Mouse (Mus musculus): ENCODE measurements around the gene C530008M17Rik. TPM values are rescaled to one million over a fixed set of nuclear protein-coding genes. Genes with fewer than 3 reads are reported as not detected.

Gene C530008M17Rik
- polyA plus RNA-seq, 1 experiment from 2014 or later, result 11.1 TPM

DNA sequence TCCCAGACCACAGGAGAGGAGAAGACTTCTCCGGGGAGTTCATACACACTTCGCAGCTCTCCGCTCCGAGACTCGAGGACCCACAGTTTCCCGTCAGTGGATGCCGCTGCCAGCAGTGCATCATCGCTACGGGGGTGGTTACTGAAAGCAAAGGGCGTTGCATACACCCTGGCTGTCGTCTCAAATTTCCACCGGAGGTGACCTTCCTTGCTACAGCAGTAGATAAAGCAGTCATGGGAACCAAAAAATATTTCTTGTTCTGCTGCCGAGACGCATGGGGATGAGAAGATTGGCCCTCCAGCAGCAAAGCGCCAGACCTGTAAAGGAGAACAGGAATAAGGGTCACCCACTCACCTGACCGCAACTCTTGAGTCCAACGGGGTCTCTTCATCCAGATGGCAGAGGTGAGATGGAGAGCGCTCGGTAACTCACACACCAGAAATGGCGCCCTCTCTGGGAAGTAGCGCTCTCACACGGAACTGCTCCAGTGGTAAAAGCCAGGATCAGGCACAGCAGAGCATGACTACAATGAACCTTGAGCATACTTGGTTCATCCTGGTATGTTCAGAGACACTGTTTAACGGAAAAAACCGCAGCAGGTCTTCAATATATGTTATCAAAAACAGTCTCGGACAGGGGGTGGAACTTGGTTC, 219.9 kb downstream of the C530008M17Rik start:
- H3K9me3 ChIP-seq (ENCODE audit: control insufficient read depth, low read length), result no peaks in the 10 kb centered on the region
- 0 out of 2 replicates have a peak, but pooled peaks cover 2% of the 10 kb centered on the region for H3K36me3 ChIP-seq (ENCODE audit: control insufficient read depth, insufficient read depth, low read length)
- H3K27me3 ChIP-seq (replicated peaks; ENCODE audit: control insufficient read depth, insufficient read depth, low read length), result no peaks in the 10 kb centered on the region
- WGBS, result 89% methylated on average over 25 of the region's 25 CpGs
- no peak overlapping the region for H3K9ac ChIP-seq (ENCODE audit: low read depth, low read length)
- no peak overlapping the region for H3K27ac ChIP-seq (ENCODE audit: low read length)
- no peak overlapping the region for H3K4me3 ChIP-seq (ENCODE audit: low read length)
- H3K4me1 ChIP-seq (ENCODE audit: control insufficient read depth, insufficient read depth, low read length), result no peaks in the 10 kb centered on the region
- H3K4me2 ChIP-seq (ENCODE audit: low read depth, low read length), result no peak overlapping the region
- no peak for ATAC-seq

DNA sequence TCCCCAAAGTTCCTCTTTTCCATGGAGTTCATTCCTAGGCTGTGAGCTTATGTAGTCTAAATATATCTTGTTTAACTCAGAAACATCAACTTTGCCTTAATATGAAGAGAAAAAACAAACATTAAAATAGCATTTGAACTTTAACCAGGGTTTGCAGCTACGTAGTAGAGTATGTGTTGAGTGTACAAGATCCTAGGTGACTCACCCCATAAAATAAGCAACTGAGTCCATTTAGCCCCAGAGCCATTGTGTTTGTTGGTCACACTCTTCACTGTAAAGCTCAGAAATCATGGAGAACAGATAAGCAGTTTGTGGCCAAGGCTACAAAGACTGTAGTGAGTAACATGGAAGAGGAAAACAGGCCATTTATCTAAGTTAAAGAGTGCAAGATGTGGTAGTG, 227.8 kb downstream of the C530008M17Rik start:
- no peak overlapping the region for H3K4me2 ChIP-seq (ENCODE audit: low read depth, low read length)
- WGBS, result 81% methylated on average over 1 of the region's 1 CpGs
- H3K9me3 ChIP-seq (ENCODE audit: control insufficient read depth, low read length), result no peaks in the 10 kb centered on the region
- H3K9ac ChIP-seq (ENCODE audit: low read depth, low read length), result no peak overlapping the region
- no peak overlapping the region for H3K4me3 ChIP-seq (ENCODE audit: low read length)
- H3K36me3 ChIP-seq (ENCODE audit: control insufficient read depth, insufficient read depth, low read length), result peaks cover 3% of the 10 kb centered on the region; the same call in 1 of the 2 replicates
- ATAC-seq, result no peak
- no peaks in the 10 kb centered on the region for H3K4me1 ChIP-seq (ENCODE audit: control insufficient read depth, insufficient read depth, low read length)
- no peaks in the 10 kb centered on the region for H3K27me3 ChIP-seq (replicated peaks; ENCODE audit: control insufficient read depth, insufficient read depth, low read length)
- H3K27ac ChIP-seq (ENCODE audit: low read length), result no peak overlapping the region

DNA sequence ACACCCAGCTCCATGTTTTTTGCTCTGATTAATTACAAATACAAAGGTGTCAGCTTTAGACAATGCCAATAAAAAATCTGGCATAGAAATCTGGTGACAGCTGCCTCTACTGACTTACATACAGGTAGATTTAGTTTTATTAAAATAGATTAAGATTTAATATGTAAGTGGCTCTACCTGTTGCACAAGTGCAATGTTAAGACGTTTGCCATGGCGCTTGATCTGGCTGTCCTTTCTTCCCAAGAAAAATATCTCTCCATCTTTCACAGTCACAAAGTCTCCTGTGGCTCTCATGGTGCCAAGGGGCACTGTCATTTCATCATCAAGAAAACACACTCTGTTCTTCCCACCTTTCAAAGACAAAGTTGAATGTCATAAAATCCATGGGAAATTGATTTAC, 230.7 kb downstream of the C530008M17Rik start:
- no peak for ATAC-seq
- no peak overlapping the region for H3K4me2 ChIP-seq (ENCODE audit: low read depth, low read length)
- H3K27ac ChIP-seq (ENCODE audit: low read length), result no peak overlapping the region
- no peaks in the 10 kb centered on the region for H3K4me1 ChIP-seq (ENCODE audit: control insufficient read depth, insufficient read depth, low read length)
- H3K27me3 ChIP-seq (replicated peaks; ENCODE audit: control insufficient read depth, insufficient read depth, low read length), result no peaks in the 10 kb centered on the region
- no peak overlapping the region for H3K9ac ChIP-seq (ENCODE audit: low read depth, low read length)
- no peak overlapping the region for H3K4me3 ChIP-seq (ENCODE audit: low read length)
- no peaks in the 10 kb centered on the region for H3K9me3 ChIP-seq (ENCODE audit: control insufficient read depth, low read length)
- WGBS, result 91% methylated on average over 2 of the region's 2 CpGs
- H3K36me3 ChIP-seq (ENCODE audit: control insufficient read depth, insufficient read depth, low read length), result peaks cover 3% of the 10 kb centered on the region; the same call in 1 of the 2 replicates

DNA sequence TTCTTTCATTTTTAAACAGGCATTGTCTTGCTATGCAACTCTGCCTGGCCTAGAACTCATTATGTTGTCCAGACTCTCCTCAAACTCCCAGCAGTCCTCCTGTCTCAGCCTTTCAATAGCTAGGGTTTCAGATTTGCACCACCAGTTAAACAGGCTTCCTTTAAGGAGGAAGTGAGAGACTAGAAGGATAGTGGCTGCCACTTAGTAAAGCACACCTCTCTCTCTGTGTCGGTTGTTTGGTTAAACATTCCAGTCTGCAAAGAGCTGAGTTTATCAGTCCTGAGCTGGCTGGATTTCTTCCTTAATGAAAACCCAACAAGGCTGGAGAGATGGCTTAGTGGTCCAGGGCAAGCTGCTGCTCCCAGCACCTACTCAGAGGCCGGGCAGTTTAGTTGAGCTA, 236.3 kb downstream of the C530008M17Rik start:
- Histone ChIP-seq H3K27ac (ENCODE audit: low read length) (no peak overlapping the region), H3K4me1 (ENCODE audit: control insufficient read depth, insufficient read depth, low read length) (no peaks in the 10 kb centered on the region), H3K9me3 (ENCODE audit: control insufficient read depth, low read length) (no peaks in the 10 kb centered on the region), H3K36me3 (ENCODE audit: control insufficient read depth, insufficient read depth, low read length) (no peaks in the 10 kb centered on the region), H3K27me3 (replicated peaks; ENCODE audit: control insufficient read depth, insufficient read depth, low read length) (no peaks in the 10 kb centered on the region), H3K4me2 (ENCODE audit: low read depth, low read length) (no peak overlapping the region), H3K9ac (ENCODE audit: low read depth, low read length) (no peak overlapping the region), H3K4me3 (ENCODE audit: low read length) (no peak overlapping the region)
- WGBS, result 50% methylated on average over 2 of the region's 2 CpGs
- ATAC-seq, result no peak

DNA sequence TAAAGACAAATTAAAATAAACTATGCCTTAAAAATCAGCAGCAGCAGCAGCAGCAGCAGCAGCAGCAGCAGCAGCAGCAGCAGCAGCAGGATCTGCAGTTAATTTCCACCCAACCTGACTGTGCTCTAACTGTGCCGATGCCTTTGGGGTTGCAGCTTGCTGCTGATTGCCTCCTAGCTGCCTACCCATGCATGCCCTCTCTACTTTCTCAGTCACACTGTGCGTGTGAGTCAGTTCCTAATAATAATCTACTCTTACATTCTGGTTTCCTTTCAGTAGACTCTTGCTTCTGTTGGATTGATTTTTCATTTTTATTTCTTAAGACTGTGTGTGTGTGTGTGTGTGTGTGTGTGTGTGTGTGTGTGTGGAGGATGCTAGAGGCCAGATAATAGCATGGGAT, 236.8 kb downstream of the C530008M17Rik start:
- Histone ChIP-seq H3K4me1 (ENCODE audit: control insufficient read depth, insufficient read depth, low read length) (no peaks in the 10 kb centered on the region), H3K9ac (ENCODE audit: low read depth, low read length) (no peak overlapping the region), H3K27ac (ENCODE audit: low read length) (no peak overlapping the region), H3K36me3 (ENCODE audit: control insufficient read depth, insufficient read depth, low read length) (no peaks in the 10 kb centered on the region), H3K27me3 (replicated peaks; ENCODE audit: control insufficient read depth, insufficient read depth, low read length) (no peaks in the 10 kb centered on the region), H3K4me3 (ENCODE audit: low read length) (no peak overlapping the region), H3K4me2 (ENCODE audit: low read depth, low read length) (no peak overlapping the region), H3K9me3 (ENCODE audit: control insufficient read depth, low read length) (no peaks in the 10 kb centered on the region)
- WGBS, result 79% methylated on average over 2 of the region's 2 CpGs
- no peak for ATAC-seq

DNA sequence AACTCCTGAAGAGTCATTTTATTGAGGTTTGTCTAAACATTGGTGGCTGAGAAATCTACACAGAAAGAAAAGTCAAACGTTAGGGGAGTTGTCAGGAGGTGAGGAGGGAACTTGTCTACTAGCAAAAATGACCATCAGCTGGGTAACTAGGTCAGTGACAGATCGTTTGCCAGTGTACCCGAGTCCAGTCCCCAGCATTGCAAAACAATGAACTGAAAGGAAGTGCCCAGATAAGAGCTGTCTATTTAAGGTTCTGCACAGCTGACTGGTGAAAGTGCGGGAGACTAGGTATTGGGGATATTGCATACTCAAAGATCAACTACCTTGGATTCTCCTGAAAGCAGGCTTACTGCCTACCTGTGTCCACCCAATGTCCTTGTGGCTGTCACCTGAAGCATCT, 245.8 kb downstream of the C530008M17Rik start:
- 77% methylated on average over 4 of the region's 4 CpGs for WGBS
- Histone ChIP-seq H3K4me1 (ENCODE audit: control insufficient read depth, insufficient read depth, low read length) (no peaks in the 10 kb centered on the region), H3K4me3 (ENCODE audit: low read length) (no peak overlapping the region), H3K9ac (ENCODE audit: low read depth, low read length) (no peak overlapping the region), H3K9me3 (ENCODE audit: control insufficient read depth, low read length) (no peaks in the 10 kb centered on the region), H3K27me3 (replicated peaks; ENCODE audit: control insufficient read depth, insufficient read depth, low read length) (no peaks in the 10 kb centered on the region), H3K4me2 (ENCODE audit: low read depth, low read length) (no peak overlapping the region), H3K27ac (ENCODE audit: low read length) (no peak overlapping the region), H3K36me3 (ENCODE audit: control insufficient read depth, insufficient read depth, low read length) (no peaks in the 10 kb centered on the region)
- ATAC-seq, result no peak

DNA sequence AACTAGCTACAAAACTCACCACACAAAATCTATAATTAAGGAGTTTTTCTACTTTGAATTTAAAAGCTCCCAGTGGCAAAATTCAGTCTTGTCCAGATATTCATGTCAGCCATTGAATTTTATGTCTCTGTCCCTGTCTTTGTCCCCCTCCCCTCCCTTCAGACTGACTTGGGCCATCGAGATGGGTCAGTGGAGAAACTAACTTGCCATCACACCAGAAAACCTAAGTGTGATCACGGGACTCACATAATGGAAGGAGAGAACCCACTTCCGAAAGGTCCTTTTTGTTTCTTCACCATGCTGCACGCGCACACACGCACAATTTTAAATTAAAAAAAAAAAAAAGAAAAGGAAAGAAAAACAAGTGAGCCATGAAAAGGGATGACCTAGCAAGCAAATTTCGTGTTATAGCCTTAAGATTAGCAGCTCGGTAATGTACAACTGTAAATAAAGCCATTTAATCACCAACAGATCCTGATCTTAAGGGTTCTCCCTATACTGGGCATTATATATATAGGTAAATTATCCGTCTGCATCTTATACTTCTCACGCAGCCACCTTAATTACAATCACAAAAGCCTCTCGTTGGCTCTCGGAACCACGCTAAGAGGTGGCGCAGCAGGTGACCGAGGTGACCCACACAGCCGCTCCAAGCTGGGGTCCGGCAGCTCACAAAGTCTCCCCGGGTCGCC, 248.5 kb downstream of the C530008M17Rik start:
- ATAC-seq, result peak; percentile 74
- peak overlapping the region; percentile 75 for H3K4me3 ChIP-seq (ENCODE audit: low read length)
- no peaks in the 10 kb centered on the region for H3K36me3 ChIP-seq (ENCODE audit: control insufficient read depth, insufficient read depth, low read length)
- H3K9me3 ChIP-seq (ENCODE audit: control insufficient read depth, low read length), result no peaks in the 10 kb centered on the region
- WGBS, result 2% methylated on average over 19 of the region's 19 CpGs
- no peaks in the 10 kb centered on the region for H3K27me3 ChIP-seq (replicated peaks; ENCODE audit: control insufficient read depth, insufficient read depth, low read length)
- H3K4me2 ChIP-seq (ENCODE audit: low read depth, low read length), result peak overlapping the region; percentile 52
- H3K9ac ChIP-seq (ENCODE audit: low read depth, low read length), result peak overlapping the region; percentile 86
- no peaks in the 10 kb centered on the region for H3K4me1 ChIP-seq (ENCODE audit: control insufficient read depth, insufficient read depth, low read length)
- peak overlapping the region; percentile 84 for H3K27ac ChIP-seq (ENCODE audit: low read length)

DNA sequence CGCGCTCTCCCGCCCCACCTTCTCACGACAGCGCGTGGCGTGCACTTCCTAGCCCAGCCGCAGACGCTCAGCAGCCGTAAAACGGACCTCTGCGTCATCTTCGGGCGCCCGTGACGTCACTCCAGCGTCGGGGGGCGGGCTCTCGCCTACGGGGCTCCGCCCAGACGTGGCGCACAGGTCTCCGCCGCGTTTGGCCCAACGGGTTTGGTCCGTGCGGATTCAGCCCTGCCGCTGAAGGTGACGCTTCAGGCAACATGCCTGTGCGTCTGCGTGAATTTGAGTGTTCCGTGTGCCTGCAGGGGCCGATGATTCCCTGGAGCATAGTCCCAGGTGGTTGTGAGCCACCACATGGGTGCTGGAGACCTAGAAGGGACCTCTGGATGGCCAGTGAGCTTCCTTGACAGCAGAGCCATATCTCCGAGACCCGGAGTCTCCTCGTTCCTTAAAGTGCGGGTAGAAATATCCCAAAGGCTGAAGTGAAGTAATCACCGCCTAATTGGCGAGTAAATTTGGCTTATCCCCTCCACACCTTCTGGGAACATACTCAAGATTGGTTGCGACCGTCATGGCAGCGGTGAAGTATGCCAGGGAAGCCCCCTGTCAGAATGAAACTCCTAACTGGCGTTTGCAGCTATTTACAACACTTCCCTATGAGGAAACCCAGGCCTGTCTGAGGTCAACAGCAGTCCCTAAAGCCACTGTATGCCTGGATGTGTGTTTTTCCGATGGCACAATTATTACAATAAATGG, 249.3 kb downstream of the C530008M17Rik start, which contains the start of gene Aasdh:
Gene Aasdh (minus strand): TSS at position 110 of the 750 bp plus-strand sequence.
- peak within 1 kb of the TSS; percentile 80 for H3K4me2 ChIP-seq (ENCODE audit: low read depth, low read length)

DNA sequence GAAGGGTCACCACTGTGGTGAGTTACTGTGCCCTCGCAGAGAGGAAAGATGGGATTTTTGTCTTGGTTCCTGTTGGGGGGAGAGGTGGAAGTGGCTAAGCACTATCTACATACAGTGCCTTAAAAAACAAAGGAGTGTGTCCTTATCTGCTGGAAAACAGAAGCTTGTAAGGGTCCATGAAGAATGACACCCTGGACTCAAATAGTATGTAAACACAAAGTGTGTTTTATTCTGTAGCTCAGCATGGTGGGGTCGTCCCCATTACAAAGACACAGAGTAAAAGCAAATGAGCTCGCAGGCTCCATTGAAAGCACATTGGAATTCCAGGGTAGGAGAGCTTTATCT, 249.8 kb downstream of the C530008M17Rik start:
- Histone ChIP-seq H3K9me3 (ENCODE audit: control insufficient read depth, low read length) (no peaks in the 10 kb centered on the region), H3K4me1 (ENCODE audit: control insufficient read depth, insufficient read depth, low read length) (no peaks in the 10 kb centered on the region), H3K9ac (ENCODE audit: low read depth, low read length) (peak overlapping the region; percentile 86), H3K27ac (ENCODE audit: low read length) (peak overlapping the region; percentile 89; the same call in 1 of the 2 replicates), H3K4me3 (ENCODE audit: low read length) (peak overlapping the region; percentile 75), H3K4me2 (ENCODE audit: low read depth, low read length) (peak overlapping the region; percentile 80), H3K27me3 (replicated peaks; ENCODE audit: control insufficient read depth, insufficient read depth, low read length) (no peaks in the 10 kb centered on the region), H3K36me3 (ENCODE audit: control insufficient read depth, insufficient read depth, low read length) (no peaks in the 10 kb centered on the region)
- no peak for ATAC-seq
- 36% methylated on average over 3 of the region's 3 CpGs for WGBS

More for the DNA sequence above, 249.3 kb downstream of the C530008M17Rik start, which contains the start of gene Aasdh:
- Histone ChIP-seq H3K9me3 (ENCODE audit: control insufficient read depth, low read length) (no peaks in the 10 kb centered on the region), H3K4me3 (ENCODE audit: low read length) (peak within 1 kb of the TSS; percentile 75), H3K36me3 (ENCODE audit: control insufficient read depth, insufficient read depth, low read length) (no peaks in the 10 kb centered on the region), H3K27ac (ENCODE audit: low read length) (peak within 1 kb of the TSS; percentile 89), H3K9ac (ENCODE audit: low read depth, low read length) (peak within 1 kb of the TSS; percentile 86), H3K27me3 (replicated peaks; ENCODE audit: control insufficient read depth, insufficient read depth, low read length) (no peaks in the 10 kb centered on the region), H3K4me1 (ENCODE audit: control insufficient read depth, insufficient read depth, low read length) (no peaks in the 10 kb centered on the region)
- ATAC-seq, result peak; percentile 98
- under 1% methylated on average over 47 of the region's 47 CpGs for WGBS

Measured in intestine, embryonic 16.5 days (tissue).